Mouse (Mus musculus) limb, embryonic 11.5 days (tissue): Measurements from ENCODE around the gene Prkcg. TPM values are rescaled to one million over a fixed set of nuclear protein-coding genes. Genes with fewer than 3 reads are reported as not detected.

Experiments used
- ATAC-seq: fragments of 200-750 bp; cut with Nextera tagmentation; 2 replicates; pipeline ENCODE4 v1.8.0; 2017; ENCODE audit warnings: low read depth; ENCODE audit not compliant: insufficient number of reproducible peaks, low FRiP score, low TSS enrichment
- DNase-seq: peaks from one replicate; pipeline ENCODE4 v3.0.0-alpha.2; 2015; ENCODE audit warnings: low spot score
- H3K27ac ChIP-seq: fragments of 300-500 bp; sonication (generic); replicated peaks from 2 replicates; pipeline ENCODE4 v1.5.1; 2014; ENCODE audit warnings: low read depth, mild to moderate bottlenecking, low read length
- H3K27me3 ChIP-seq: fragments of 300-500 bp; sonication (generic); 2 replicates; pipeline ENCODE4 v1.6.1; 2014; ENCODE audit warnings: mild to moderate bottlenecking, low read length, mixed read lengths; ENCODE audit not compliant: control insufficient read depth, insufficient read depth
- H3K36me3 ChIP-seq: fragments of 300-500 bp; sonication (generic); 2 replicates; pipeline ENCODE4 v1.6.1; 2014; ENCODE audit warnings: mild to moderate bottlenecking, low read length, moderate library complexity, mixed read lengths; ENCODE audit not compliant: control insufficient read depth, insufficient read depth
- H3K4me1 ChIP-seq: fragments of 300-500 bp; sonication (generic); 2 replicates; pipeline ENCODE4 v1.6.1; 2014; ENCODE audit warnings: low read length, mixed read lengths; ENCODE audit not compliant: control insufficient read depth, insufficient read depth
- H3K4me2 ChIP-seq: fragments of 300-500 bp; sonication (generic); 2 replicates; pipeline ENCODE4 v1.6.1; 2014; ENCODE audit warnings: low read depth, mild to moderate bottlenecking, moderate library complexity; ENCODE audit not compliant: severe bottlenecking
- H3K4me3 ChIP-seq: fragments of 300-500 bp; sonication (generic); 2 replicates; pipeline ENCODE4 v1.5.1; 2014; ENCODE audit warnings: low read depth, low read length
- H3K9ac ChIP-seq: fragments of 300-500 bp; sonication (generic); 2 replicates; pipeline ENCODE4 v1.6.1; 2014; ENCODE audit warnings: mild to moderate bottlenecking, low read length
- H3K9me3 ChIP-seq: fragments of 300-500 bp; sonication (generic); 2 replicates; pipeline ENCODE4 v1.6.1; 2016; ENCODE audit warnings: low read length; ENCODE audit not compliant: control insufficient read depth
- WGBS: fragments of 180-500 bp; shearing (Covaris S2); extraction: QIAGEN DNeasy Blood & Tissue Kit; methylation state at CpG from one replicate; pipeline ENCODE4 v1.1.7; 2014; 5-methylcytosine and 5-hydroxymethylcytosine counted together
- polyA plus RNA-seq: library from polyadenylated mRNA; unstranded; fragments of >200 nt; fragmentation: Nextera tagmentation; extraction: Ambion mirVana; gene quantifications from 2 replicates; pipeline ENCODE4 v1.2.1, GENCODE M21; 2014

The Prkcg gene
- polyA plus RNA-seq, 1 experiment from 2014 or later: 0.12 TPM

DNA sequence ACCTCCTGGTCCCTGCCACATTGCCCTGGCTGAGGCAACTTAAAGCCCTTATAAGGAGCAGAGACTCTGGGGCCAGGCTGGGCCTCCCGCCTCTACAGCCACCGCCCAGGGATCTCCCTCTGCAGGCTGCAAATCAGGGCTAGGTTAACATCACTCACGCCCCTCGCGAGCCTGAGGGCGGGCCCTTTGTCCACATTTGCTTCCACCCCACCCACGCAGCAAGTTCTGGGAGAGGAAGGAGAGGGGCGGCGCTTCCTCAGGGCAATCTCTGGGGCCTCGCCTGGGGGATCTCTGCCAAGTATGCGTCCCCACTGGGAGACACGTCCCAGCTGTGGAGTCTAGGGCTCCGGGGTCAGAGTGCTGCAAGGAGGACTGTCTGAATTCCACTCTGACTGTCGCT, 3.8 kb downstream of the Prkcg start:
- WGBS: under 1% methylated on average over 14 of the region's 14 CpGs

DNA sequence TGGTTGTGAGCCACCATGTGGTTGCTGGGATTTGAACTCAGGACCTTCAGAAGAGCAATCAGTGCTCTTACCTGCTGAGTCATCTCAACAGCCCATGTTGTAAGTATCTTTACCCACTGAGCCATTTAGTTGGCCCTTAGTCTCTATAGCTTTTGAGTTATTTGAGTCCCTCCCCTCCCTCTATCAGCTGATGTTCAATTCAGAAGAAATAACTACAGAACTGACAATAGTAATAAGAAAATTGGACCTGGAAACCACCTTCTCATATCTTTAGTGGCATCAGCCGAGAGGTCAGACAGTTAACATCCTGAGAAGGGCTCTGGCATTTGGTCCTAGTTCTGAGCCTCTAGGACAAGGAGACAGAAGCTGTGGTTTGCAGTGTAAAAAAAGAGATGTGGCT, 5.8 kb downstream of the Prkcg start:
- ATAC-seq: no peak
- H3K9me3 ChIP-seq: no peaks in the 10 kb centered on the region; the same call in 1 of the 2 replicates
- no peak overlapping the region for H3K27ac ChIP-seq
- no peak overlapping the region for H3K9ac ChIP-seq
- H3K4me3 ChIP-seq: no peak overlapping the region
- 0 out of 2 replicates have a peak, but pooled peaks cover 4% of the 10 kb centered on the region for H3K4me1 ChIP-seq
- no peak for DNase-seq
- 88% methylated on average over 1 of the region's 1 CpGs for WGBS
- H3K36me3 ChIP-seq: no peaks in the 10 kb centered on the region
- no peaks in the 10 kb centered on the region for H3K27me3 ChIP-seq
- no peak overlapping the region for H3K4me2 ChIP-seq

More for the DNA sequence above, 3.8 kb downstream of the Prkcg start:
- Histone ChIP-seq H3K27ac (no peak overlapping the region), H3K4me1 (peaks cover 4% of the 10 kb centered on the region; the same call in 1 of the 2 replicates), H3K27me3 (no peaks in the 10 kb centered on the region), H3K9me3 (no peaks in the 10 kb centered on the region; the same call in 1 of the 2 replicates), H3K9ac (peak overlapping the region; percentile 58), H3K4me2 (peak overlapping the region; percentile 63), H3K36me3 (no peaks in the 10 kb centered on the region), H3K4me3 (peak overlapping the region; percentile 32)
- DNase-seq: peak; percentile 82
- ATAC-seq: peak; percentile 50

DNA sequence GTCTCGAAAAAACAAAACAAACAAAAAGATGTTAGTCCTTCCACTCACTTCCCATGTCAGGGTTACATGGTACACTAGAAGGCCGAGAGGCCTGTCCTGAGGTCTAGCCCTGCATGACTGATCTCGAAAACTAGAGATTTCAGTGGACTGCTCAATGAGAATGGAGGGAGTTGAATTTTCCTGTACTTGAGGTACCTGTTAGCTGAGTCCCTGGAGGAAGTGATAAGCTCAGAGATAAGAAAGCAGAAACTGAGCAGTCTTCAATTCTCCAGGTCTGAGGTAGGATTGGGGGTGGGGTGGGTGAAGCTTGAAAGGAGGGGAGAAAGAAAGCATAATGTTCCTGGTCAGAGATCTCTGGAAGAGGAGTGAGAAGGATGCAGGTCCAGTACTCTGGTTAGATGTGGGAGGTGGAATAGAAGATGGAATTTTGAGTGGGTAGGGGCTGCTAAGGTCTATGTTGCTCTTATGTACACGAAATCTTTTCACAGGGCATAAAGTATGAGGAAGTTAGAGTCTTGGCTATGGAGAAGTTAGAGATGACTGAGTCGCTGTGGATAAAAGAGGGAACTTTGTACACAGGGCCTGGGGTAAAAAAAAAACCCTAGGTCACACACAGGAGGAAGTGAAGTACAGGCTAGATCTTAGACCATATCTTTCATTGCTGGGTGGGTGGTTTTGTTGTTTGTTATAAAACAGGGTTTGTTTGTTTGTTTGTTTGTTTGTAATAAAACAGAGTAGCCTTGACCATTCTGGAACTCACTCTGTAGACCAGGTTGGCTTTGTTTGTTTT, 6.5 kb downstream of the Prkcg start:
- Histone ChIP-seq H3K27me3 (no peaks in the 10 kb centered on the region), H3K4me3 (no peak overlapping the region), H3K27ac (no peak overlapping the region), H3K36me3 (no peaks in the 10 kb centered on the region), H3K9me3 (no peaks in the 10 kb centered on the region; the same call in 1 of the 2 replicates), H3K4me1 (0 out of 2 replicates have a peak, but pooled peaks cover 3% of the 10 kb centered on the region), H3K4me2 (no peak overlapping the region), H3K9ac (no peak overlapping the region)
- 94% methylated on average over 5 of the region's 5 CpGs for WGBS
- ATAC-seq (no peak), DNase-seq (no peak)

DNA sequence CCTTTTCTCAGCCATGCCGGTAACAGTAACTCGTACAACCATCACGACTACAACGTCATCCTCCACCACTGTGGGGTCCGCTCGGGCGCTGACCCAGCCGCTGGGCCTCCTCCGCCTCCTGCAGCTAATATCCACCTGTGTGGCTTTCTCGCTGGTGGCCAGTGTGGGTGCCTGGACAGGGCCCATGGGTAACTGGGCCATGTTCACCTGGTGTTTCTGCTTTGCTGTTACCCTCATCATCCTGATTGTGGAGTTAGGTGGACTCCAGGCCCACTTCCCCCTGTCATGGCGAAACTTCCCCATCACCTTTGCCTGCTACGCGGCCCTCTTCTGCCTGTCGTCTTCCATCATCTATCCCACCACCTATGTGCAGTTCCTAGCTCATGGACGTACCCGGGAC, 7.7 kb downstream of the Prkcg start:
- no peak for DNase-seq
- ATAC-seq: no peak

DNA sequence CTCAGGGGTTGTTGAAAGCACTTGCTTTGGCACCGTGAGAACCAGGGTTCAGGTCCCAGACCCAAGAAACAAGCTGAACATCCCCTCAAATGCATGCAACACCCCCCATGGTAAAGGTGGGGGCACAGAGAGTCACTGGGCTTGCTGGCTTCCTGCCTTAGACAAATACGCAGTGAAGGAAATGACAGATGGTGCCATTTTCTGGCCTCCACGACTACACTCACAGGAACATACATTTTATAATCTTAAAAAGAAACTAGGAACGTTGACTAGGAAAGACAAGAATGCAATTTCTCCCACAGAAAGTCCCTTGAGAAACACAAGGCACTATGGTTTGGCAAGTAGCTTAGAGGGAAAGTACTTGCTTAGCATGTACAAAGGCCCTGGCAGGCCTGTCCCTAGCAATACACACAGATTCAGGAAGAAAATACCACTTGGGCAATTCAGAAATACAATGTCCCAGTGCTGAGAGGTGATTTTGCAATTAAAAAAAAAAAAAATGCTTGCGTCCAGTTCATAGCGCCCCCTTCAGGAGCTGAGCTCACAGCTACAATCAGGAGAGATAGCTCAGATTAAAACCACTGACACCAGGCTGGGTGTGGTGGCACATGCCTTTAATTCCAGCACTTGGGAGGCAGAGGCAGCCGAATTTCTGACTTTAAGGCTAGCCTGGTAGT, 11.1 kb downstream of the Prkcg start:
- Histone ChIP-seq H3K9me3 (no peaks in the 10 kb centered on the region; the same call in 1 of the 2 replicates), H3K27me3 (peaks cover 35% of the 10 kb centered on the region), H3K9ac (no peak overlapping the region), H3K36me3 (no peaks in the 10 kb centered on the region), H3K4me2 (no peak overlapping the region), H3K4me3 (no peak overlapping the region), H3K27ac (no peak overlapping the region), H3K4me1 (peaks cover 10% of the 10 kb centered on the region)
- WGBS: 60% methylated on average over 7 of the region's 7 CpGs
- ATAC-seq (no peak), DNase-seq (no peak)

More for the DNA sequence above, 7.7 kb downstream of the Prkcg start:
- Histone ChIP-seq H3K27ac (no peak overlapping the region), H3K4me2 (no peak overlapping the region), H3K4me1 (0 out of 2 replicates have a peak, but pooled peaks cover 2% of the 10 kb centered on the region), H3K9ac (no peak overlapping the region), H3K4me3 (no peak overlapping the region), H3K9me3 (no peaks in the 10 kb centered on the region; the same call in 1 of the 2 replicates), H3K27me3 (peaks cover 8% of the 10 kb centered on the region), H3K36me3 (no peaks in the 10 kb centered on the region)
- WGBS: 95% methylated on average over 16 of the region's 16 CpGs

DNA sequence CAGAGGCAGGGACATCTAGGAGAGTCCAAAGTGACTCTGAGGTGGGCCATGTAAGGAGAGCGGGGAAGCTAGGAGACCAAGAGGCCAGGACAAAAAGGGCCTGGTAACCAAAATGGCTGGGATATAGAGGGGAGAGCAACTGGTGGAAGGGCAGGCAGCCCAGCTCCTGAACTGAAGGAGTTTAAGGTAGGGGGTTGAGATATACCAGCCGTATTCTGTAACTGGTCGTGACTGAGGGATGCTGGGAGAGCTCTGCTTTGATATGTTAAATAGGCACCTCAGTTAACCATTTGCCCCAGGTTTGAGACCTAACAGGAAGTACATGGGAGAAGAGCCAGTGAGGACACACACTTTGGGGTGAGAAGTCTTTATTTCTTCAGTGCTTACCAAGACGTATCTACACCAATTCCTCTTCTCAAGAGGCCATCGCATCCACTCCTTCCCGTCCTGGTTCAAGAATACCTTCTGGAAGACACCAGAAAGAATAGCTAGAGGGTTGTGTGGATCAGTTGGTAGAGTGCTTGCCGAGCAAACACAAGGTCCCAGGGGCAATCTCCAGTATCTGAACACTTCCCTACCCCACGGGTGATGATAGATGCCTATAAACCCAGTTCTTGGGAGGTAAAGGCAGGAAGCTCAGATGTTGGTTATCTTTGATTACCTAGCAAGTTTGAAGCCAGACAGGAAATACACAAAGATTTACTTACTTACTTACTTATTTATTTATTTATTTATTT, 12.1 kb downstream of the Prkcg start:
- 55% methylated on average over 8 of the region's 8 CpGs for WGBS

DNA sequence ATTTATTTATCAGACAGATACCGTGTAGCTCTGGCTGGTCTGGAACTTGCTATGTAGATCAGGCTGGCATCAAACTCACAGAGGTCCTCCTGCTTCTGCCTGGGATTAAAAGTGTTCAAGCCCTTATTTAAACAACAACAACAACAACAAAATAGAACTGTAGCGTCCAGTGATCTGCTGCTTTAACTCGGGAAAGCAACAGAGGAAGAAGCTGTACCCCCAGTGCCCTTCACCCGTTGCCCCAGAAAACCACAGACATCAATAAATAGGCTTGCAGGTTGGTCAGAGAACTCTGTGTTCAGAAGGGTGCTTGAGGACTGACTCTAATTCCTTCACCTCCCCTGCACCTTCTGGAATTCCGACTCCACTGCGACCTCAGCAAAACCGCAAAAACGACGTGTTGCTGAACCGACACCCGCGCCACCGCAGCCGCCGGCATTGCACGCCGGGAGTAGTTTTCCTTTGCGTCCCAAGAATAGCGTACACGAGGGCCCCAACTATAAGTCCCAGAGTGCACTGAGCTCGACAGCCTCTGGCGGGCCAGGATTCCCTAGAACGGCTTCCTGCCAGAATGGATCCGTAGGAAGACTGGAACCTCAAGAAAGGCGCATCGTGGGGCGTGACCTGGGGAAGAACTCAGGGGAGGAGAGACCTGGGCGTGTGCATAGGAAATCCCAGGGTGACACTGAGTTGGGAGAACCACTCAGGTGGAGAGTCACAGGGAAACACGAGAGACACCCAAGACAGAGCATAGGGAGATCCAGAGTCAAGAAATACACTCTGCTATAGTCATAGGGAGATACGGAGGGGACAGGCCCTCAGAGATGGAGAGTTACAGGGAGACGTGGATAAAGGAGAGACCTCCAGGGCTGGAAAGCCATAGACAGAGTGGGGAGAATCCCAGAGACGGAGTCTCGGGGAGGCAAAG, 12.9 kb downstream of the Prkcg start:
- 8% methylated on average over 33 of the region's 33 CpGs for WGBS
- peak; percentile 55 for DNase-seq
- no peak for ATAC-seq
- H3K9ac ChIP-seq: no peak overlapping the region
- peak overlapping the region; percentile 27 for H3K4me2 ChIP-seq
- no peaks in the 10 kb centered on the region; the same call in 1 of the 2 replicates for H3K9me3 ChIP-seq
- H3K4me1 ChIP-seq: peaks cover 10% of the 10 kb centered on the region
- peaks cover 41% of the 10 kb centered on the region for H3K27me3 ChIP-seq
- H3K36me3 ChIP-seq: no peaks in the 10 kb centered on the region
- no peak overlapping the region for H3K4me3 ChIP-seq
- H3K27ac ChIP-seq: no peak overlapping the region

More for the DNA sequence above, 12.1 kb downstream of the Prkcg start:
- no peak overlapping the region for H3K9ac ChIP-seq
- no peak for DNase-seq
- H3K27me3 ChIP-seq: peaks cover 41% of the 10 kb centered on the region
- ATAC-seq: no peak
- no peak overlapping the region for H3K4me2 ChIP-seq
- no peak overlapping the region for H3K4me3 ChIP-seq
- no peaks in the 10 kb centered on the region for H3K36me3 ChIP-seq
- peaks cover 10% of the 10 kb centered on the region for H3K4me1 ChIP-seq
- H3K9me3 ChIP-seq: no peaks in the 10 kb centered on the region; the same call in 1 of the 2 replicates
- H3K27ac ChIP-seq: no peak overlapping the region
